Mouse (Mus musculus) 3T3-L1 (cell line): ENCODE data around the gene Pafah1b2.
A peak's percentile ranks its signal among the peaks of the same experiment; 100 is the strongest.

Experiments used
- DNase-seq: peaks from one replicate; pipeline ENCODE4 v3.0.0-alpha.2; 2015; ENCODE audit warnings: low read depth, low spot score

Gene Pafah1b2

DNA sequence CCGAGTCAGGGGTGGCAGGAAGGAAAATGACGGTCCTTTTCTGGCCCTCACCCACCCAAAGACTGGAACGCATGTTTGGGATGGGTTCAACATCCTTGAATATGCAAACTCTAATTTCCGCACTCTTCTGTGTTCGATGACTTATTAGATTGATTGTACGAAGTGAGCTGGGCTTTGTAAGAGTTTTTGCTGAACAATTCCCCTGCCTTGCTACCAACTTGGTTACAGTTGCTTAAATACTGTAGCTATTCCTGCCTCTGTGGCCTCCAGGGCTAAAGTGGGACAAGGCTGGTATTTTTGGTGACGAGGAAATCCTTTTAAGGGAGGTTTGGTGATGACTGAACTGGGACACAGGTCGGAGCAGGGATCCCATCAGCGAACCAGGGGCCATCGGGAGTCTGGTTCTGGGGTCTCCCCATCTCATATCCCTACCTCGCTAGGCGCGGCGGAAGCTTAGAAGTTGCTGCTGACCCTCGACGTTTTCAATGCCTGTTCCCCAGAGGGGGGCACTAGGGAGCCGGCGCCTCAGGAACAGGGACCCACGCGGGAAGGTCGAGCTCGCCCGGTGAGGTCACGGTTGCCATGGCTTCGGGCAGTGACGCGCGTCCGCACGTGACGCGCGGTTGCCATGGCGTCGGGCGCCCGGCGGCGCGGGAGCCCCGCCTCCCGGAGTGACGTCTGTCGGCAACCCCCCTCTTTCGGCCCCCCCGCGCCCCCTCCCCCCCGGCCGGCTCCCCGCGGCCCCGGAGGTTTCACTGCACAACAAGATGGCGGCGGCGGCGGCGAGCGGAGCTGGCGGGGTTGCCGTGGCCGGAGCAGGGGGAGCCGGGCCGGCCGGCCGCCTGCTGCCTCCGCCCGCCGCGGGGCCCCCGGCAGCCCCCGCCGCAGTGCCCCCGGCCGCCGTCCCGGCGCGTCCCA lies at the start of gene Pafah1b2, which contains the start of gene Sik3:
Pafah1b2 (minus strand) TSS at position 600 of the 918 bp plus-strand sequence.
Sik3 (plus strand) TSS at position 730 of the 918 bp plus-strand sequence.
- peak; percentile 89 for DNase-seq

DNA sequence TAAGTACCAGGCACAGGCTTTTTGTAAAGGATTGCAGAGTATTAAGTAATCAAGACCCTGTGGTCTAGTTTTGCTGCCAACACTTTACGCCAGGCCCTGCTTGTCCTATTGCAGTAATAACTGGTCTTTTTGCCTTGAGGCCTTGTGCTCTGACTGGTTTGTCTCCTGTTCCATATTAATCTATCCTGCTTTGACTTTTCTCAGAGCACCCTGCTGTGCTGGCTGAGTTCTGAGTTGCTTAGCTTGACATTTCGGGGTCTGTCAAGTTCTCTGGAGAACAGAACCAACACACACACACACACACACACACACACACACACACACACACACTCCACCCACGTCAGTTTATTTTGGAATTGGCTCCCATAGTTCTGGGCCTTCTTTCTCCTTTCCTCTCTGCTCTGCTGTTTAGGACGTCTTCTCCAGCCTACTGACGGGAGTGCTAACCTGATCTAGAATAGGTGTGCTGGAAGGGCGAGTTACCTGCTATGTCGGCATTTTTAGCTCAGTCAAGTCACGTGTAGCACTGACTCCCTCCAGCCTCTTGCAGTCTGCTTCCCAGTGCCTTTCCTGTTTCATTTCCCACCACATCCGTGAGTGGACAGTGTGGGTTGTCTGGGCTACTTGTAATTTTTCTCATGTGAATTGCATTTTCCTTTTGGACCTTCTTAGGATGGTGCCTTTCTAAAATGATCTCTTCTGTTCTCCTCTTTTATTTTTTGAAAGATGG lies 49.4 kb upstream of the Pafah1b2 start:
- DNase-seq: peak; percentile 73

DNA sequence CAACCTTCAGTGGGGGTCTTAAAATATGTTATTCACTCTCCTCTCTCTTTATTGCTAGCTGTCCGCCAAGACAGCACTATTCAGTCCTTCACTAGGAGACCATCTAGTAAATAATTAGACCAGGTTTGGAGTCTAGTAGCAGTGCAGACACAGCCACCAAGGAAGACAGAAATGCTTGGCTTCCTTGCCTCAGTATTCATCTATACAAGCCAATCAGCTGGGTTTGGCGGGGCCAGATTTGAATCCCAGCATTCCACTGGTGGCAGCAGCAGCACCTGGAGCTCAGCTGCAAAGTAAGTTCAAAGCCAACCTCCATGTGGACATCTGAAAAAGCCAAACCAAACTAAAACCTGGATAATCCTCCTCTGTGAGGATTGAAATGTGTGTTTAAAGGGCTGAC lies 47.8 kb upstream of the Pafah1b2 start:
- DNase-seq: no peak

DNA sequence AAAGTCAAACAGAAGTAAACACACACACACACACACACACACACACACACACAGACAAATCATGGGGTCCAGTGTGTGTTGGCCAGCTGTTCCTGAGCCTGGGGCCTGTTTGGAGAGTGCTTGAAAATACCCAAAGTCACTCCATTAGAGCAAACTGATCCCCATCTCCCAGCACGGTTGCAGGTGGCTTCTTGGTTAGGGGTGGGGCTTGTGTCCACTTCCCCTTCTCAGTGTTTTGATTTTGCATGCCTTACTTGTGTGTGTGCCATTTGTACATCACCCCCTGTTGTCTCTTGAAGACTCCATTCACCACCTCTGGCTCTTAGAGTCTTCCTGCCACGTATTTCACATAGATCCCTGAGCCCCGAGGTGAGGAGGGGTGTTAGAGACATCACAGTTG lies 45.6 kb upstream of the Pafah1b2 start:
- no peak for DNase-seq

DNA sequence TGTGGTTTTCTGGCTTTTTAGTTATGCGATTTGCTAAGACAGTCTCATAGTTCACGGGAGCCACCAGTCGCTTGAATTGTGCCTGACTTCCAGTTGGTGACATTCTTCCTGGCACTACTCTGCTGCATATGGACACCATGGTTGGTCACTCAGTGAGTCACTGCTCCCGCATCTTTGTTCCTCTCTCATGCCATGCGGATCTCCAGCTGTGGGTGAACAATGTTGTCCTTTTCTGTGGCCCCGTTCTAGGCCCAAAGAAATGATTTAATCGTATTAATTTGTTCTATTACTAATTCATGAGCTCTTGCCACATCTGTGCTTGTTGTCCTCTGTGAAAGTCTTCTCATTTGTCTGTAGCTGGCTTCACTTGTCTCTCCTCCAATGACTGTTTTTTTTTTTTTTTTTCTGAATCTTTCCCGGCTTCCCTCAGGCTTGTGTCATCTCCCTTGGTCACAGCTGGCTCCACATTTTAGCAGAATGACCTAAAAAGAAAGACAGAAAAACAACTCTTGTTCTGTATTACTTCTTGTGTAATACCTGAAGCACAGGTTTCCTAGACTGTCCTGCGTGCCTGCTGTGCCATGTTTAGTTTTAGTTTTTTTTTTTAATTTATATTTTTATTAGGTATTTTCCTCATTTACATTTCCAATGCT lies 40.6 kb upstream of the Pafah1b2 start:
- peak; percentile 29 for DNase-seq

DNA sequence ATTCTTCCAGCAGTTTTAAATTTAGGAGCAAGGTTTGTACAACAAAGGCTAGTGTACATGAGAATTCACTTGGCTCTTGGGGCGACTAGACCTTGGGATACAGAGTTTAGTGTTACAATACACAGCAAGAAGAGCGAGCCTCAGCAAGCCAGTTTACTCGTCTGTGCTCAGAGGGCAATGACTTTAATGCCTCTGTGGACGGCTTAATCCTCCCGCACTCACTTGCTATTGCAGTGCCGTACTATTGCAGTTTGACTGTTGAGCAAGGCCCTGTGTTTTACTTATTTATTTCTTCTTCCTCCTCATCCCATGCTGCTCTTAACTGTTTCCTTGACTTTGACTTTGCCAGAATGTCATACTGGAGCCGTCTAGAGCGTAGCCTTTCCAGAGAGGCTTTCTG lies 37.7 kb upstream of the Pafah1b2 start:
- no peak for DNase-seq

DNA sequence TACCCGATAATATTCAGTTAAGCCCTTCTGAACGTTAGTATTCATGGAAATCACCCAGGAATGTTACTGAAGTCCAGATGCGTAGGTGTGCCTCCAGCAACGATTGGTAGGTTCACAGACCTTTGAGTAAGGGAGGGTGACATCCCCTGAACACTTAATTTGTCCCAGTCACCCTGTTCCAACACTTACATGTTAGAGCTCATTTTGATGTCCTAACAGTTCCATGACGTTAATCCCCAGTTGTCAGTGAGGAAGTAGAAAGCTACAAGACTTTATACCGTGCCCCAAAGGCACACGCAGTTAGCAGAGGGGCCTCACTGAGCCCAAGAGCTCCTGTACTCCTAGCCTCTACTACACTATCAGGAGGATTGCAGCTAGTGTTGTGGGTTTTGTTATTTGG lies 37.0 kb upstream of the Pafah1b2 start:
- no peak for DNase-seq

DNA sequence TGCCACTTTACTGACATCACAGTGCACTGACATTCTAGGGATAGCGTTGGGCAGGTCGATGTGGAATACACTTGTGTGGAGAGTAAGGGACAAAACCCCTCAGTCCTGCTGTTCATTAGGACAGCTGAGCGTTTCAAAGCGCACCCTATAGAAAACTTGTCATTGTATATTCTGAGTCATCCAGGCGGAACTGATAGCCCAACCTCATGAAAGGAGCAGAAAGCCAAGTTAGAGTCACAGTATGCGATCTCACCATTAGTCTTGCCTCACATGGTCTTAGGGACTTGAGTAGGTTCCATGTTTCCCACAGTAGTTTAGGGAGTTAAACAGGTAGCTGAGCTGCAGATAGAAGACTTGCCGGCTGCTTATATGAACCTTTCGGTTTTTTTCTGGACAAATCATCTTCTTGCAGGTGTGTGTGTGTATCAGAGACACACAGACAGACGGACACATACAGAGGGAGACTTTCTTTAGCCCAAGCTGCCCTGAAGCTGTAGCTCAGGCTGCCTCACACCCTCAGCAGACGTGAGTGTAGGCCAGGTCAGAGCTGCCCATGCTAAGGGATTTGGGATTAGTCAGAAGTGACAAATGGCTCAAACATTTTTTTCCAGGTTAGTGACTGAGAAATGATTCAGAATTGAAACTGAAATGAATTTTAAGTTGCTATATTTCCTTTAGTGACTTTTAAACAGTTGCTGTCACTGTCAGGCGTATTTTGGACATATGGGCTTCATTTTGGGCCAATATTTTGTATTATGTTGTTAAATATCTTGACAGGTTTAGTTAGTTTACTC lies 34.4 kb upstream of the Pafah1b2 start:
- DNase-seq: peak; percentile 68

DNA sequence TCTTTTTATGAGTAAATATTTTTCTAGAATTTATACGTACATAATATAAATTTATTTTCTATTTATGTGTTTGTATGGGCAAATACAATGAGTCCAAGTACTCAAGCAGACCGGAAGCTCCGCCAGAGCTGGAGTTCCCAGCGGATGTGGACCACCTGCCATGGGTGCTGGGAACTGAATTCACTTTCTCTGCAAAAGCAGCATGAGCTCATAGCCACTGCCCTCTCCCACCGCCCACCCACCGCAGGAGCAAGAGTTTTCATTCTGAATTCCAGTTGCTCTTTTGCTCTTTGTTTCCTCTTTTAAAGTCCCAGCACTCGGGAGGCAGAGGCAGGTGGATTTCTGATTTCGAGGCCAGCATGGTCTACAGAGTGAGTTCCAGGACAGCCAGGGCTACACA lies 31.1 kb upstream of the Pafah1b2 start:
- DNase-seq: no peak

DNA sequence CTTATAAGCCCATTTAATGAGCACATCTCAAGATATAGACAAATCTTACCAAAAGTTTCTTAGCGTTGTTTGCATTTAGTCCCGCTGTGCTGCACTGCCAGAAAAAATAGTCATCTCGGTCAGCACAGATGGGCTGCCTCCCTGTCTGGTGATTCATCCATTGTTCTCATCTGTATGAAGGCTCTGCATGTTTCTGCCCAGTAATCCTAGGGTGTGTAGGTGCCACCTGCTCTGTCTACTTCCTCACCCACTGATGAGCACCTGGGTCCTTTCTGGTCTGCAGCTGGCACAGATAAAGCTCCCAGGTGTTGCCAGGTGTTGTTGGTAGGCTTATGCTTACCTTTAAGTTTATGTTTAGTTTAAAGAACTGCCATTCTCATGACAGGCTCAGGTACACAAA lies 29.9 kb upstream of the Pafah1b2 start:
- peak; percentile 55 for DNase-seq

DNA sequence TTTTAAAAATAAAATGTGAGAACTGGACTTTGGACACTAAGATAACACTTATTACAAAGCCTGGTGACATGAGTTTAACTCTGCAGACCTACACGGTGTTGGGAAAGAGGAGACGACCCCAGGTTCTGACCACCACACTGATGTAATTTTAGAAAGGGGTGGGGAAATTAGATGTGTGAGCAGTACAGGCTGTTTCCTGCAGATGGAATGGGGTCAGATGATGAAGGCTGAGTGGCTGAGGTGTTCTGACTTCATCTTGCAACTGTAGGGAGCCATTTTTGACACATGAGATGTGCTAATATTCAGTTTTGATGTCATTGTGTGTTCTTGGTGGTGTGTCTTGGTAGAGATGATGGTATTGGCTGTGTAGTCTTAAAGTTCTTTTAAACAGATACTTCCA lies 28.7 kb upstream of the Pafah1b2 start:
- DNase-seq: no peak

DNA sequence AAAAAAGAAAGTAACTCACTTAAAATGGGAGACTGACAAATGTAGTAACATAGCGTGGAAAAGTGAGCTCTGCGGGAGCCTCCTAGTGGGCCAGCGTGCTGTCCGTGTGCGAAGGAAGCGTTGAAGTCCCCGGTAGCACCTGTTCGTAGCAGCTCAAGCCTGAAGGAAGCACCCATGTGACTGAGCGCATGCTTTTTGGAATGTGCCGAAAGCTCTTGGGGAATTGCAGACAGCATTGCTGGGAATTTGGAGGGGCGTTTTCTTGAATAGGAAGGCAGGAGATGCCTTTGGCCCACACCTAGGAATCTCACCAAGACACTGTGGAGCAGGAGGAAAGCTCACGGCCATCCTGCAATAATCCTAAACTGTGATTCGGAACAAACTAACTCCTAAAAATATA lies 26.3 kb upstream of the Pafah1b2 start:
- DNase-seq: no peak

DNA sequence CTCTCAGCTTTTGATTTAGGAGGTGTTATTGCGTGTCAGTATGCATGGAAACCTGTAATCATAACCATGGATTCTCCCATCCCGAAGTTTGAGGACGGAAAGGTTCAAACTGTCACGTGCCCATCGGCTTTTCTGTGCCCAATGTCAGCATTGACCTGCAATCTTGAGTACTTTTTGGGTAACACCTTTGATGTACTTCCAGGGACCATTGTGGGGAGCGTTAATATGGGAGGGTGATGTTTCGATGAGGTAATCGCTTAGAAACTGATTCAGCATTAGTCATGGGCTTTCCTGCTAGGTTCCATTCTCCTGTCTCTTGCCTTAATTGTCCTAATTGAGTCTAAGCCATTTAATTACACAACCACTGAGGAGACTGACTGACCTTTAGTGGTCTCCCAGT lies 24.4 kb upstream of the Pafah1b2 start:
- no peak for DNase-seq

DNA sequence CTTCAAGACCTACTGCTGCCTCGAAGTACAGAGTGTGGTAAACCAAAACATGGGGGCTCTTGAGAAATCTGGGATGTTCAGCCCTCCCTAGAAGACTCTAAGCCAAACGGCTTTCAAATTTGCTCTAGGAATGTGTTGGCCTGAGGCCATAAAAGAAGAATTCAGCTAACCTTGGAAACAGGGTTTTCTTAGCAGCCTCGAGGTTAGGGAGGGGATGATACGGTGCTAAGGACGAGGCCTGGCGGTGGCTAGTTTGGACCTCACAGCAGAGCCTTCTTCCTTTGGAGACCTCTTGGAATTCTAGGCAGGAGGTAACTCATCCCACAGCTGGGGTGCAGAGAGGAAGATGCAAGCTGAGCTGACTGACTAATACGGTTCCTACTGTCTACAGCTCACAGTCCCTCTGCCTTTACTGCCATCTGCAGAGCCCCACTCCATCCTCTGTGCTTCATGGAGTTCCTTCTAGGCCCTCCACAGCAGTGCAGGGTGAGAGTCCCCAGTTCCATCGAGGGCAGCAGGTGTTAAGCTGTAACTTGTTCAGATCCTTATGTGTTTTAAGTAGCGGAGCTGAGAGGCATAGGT lies 22.9 kb upstream of the Pafah1b2 start:
- peak; percentile 56 for DNase-seq

DNA sequence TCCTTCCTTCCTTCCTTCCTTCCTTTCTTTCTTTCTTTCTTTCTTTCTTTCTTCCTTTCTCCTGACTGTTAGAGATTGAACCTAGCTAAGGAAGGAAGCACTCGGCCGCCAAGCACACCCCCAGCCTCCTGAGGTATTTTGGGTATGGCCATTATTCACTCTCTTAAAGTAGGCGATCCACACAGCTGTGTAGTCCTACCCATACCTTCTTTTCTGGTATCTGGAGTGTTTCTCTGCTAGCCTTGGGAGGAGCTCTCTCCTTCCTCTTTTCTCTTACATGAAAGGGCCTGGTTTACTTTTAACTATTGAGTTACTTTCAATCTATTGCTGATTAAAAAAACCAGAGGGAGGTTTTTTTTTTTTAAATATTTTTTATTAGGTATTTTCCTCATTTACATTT lies 21.4 kb upstream of the Pafah1b2 start:
- DNase-seq: no peak

DNA sequence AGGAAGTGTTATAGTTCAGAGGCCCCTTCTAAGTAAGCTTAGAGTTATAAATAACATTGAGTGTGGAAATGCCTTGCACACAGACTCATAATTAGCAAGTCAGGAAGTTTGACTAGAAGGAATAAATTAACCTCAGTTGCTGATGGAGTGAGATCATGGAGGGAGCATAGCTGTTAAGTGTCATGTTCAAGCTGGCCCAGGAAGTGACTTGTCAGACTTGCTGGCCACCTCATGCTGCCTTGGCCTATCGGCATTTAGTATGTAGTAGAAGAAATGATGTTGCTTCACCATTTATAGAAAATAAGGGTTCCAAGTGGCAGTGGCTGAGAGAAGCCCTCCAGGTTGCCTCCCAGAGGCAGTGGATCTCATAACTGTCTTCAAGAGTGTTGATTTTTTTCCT lies 20.6 kb upstream of the Pafah1b2 start:
- DNase-seq: no peak

DNA sequence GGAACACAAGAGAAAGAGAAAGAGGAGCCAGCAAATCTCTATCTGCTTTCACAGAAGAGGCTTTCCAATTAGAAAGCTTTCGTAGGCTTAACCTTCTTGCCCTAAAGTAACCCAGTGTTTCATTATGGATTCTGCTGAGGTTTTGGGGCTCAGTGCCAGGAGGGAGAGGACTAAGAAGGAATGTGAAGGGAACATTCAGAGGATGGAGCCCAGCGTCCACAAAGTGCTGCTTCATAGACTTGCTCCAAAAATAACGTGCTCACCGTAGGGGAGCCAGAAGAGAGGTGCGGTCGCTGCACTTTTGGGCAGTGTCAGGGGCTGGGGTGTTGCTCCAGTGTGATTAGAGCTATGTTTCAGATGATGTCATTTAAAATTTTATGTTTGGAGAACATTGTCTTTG lies 19.7 kb upstream of the Pafah1b2 start:
- no peak for DNase-seq

DNA sequence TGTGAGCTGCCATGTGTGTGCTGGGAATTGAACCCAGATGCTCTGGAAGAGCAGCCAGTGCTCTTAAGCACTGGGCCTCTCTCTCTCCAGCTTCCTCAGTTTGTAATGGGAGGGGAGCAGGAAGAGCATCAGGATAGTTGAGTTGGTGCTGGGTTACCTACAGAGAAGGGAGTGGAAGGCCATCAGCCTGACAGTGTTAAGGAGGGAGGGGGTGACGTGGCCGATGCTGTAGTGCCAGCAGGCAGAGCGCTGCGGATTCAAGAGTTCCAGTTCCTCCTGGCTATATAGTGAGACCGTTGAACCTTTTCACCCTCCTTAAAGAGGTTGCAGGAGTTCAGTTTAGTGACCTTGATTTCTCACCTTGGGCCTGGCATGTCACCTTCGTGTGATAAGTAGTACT lies 18.5 kb upstream of the Pafah1b2 start:
- no peak for DNase-seq

DNA sequence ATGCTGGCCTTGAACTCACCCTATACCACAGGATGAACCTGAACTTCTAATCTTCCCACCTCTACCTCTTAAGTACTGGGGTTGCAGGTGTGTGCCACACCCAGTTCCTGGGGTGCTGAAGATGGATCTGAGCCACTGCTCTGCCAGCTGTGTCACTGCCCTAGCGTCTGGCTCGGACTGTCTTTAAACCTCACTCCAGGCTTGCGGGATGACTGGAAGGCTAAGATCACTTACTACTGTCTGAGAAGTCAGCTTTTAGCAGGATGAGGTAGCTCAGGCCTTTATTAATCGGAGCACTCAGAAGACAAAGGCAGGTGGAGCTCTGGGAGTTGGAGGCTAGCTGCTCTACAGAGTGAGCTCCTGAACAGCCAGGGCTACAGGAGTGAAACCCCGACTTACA lies 17.7 kb upstream of the Pafah1b2 start:
- no peak for DNase-seq

DNA sequence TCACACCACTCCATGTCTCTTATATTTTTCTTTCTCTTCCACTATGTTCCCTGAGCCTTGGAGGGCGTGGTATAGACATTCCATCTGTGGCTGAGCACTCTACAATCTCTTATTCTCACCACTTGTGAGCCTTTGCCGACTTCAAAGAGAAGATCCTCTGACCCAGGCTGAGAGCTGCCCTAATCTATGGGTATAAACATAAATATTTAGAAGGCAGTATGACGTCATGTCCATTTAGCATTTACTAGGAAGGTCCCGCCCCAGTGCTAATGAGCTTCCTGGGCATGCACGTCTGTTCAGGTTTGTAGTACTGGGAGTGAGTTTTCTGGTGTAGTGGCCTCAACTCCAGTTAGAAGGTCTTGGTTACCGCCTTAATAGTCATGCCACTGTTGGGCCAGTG lies 17.0 kb upstream of the Pafah1b2 start:
- DNase-seq: no peak

DNA sequence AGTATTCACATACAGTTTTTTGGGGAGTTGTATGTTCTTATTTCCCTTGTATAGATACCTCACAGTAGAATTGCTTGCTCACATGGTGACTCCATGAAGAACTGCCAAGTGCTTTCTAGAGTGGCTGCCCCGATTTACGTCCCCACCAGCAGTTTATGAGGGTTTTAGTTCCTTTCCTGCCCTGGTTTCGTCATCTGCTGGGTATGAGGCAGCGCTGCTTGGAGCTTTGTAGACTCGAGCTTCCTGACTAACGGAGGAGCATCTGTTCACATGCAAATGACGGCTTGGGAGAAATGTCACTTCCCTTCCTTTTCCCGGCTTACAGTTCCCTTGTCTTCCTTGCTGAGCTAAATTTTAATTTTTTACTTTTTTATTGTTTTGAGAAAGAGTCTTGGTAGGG lies 15.5 kb upstream of the Pafah1b2 start:
- no peak for DNase-seq
